Comparison of ENCODE assay signal across 18 mouse cellular contexts in the genomic region with DNA sequence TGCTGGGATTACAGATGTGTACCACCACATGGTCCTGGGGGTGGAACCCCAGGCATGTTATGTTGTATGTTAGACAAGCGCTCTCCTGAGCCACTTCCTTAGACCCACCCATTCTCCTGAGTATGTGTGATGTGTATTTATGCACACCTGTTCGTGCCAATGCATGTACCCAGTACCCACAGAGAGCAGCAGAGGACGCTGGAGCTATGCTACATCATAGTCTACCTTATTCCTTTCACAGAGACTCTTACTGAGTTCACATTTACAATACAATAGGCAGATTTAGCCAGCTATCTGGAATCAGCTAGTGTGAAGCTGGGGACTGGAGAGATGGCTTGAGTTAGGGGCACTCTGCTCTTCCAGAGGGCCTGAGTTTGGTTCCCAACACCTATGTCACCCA. TPM values are rescaled to one million over a fixed set of nuclear protein-coding genes. Genes with fewer than 3 reads are reported as not detected.
DNase-seq lines count a peak whose midpoint lies in the region; ATAC-seq and TF ChIP-seq lines count a peak whose summit lies in the region.
"Had no signal": no experiment of that assay in that cellular context is flagged by ENCODE, and none has a peak within 500 bp of the region (broad histone marks: within the 10 kb centered on the region; RNA-seq: fewer than 3 reads in every experiment).

No protein-coding gene starts in this region.

- H3K4me2 ChIP-seq in intestine, postnatal 0 days (replicated peaks; ENCODE audit: low read depth): no peak overlapping the region
- H3K4me2 ChIP-seq in intestine, embryonic 15.5 days (replicated peaks): no peak overlapping the region
- H3K4me2 ChIP-seq: heart, embryonic 12.5 days; hindbrain, embryonic 15.5 days; liver, embryonic 13.5 days had no signal

- no peak overlapping the region for H3K4me3 ChIP-seq in intestine, postnatal 0 days (ENCODE audit: low read depth, low read length)
- no peak overlapping the region for H3K4me3 ChIP-seq in intestine, embryonic 15.5 days (replicated peaks)
- H3K4me3 ChIP-seq in thymus, adult 2 months (ENCODE audit: control insufficient read depth, insufficient read depth, low read length): no peak overlapping the region
- no peak overlapping the region for H3K4me3 ChIP-seq in cortical plate, adult 2 months (ENCODE audit: insufficient read depth, low read length)
- H3K4me3 ChIP-seq: embryonic facial prominence, embryonic 10.5 days; heart, embryonic 12.5 days; hindbrain, embryonic 15.5 days; liver, embryonic 13.5 days; midbrain, embryonic 10.5 days had no signal

- no peak for ATAC-seq in intestine, postnatal 0 days
- no peak for ATAC-seq in intestine, embryonic 15.5 days
- ATAC-seq: forebrain, embryonic 14.5 days had no signal

- no peak overlapping the region for H3K9ac ChIP-seq in intestine, postnatal 0 days (ENCODE audit: low read depth, low read length)
- no peak overlapping the region for H3K9ac ChIP-seq in intestine, embryonic 15.5 days
- H3K9ac ChIP-seq: heart, embryonic 12.5 days; hindbrain, embryonic 15.5 days; liver, embryonic 13.5 days had no signal

- DNase-seq in thymus, adult 2 months: peak; percentile 10
- DNase-seq in thymus, adult 18-20 months: no peak
- DNase-seq in thymus, postnatal 4 days: peak; percentile 48
- DNase-seq in cerebellum, adult 11 months: no peak
- no peak for DNase-seq in gastrocnemius, postnatal 25 days
- DNase-seq: cerebellum, postnatal 10 days; kidney, adult 9 months; liver, embryonic 13.5 days; lung, postnatal 36 days; right cerebral cortex, postnatal 25 days had no signal

- no peaks in the 10 kb centered on the region for H3K9me3 ChIP-seq in intestine, postnatal 0 days (ENCODE audit: control insufficient read depth)
- no peaks in the 10 kb centered on the region for H3K9me3 ChIP-seq in intestine, embryonic 15.5 days
- H3K9me3 ChIP-seq: embryonic facial prominence, embryonic 10.5 days; heart, embryonic 12.5 days; hindbrain, embryonic 15.5 days; liver, embryonic 13.5 days; midbrain, embryonic 10.5 days had no signal

- no peak overlapping the region for H3K27ac ChIP-seq in intestine, postnatal 0 days (ENCODE audit: low read depth, low read length)
- no peak overlapping the region for H3K27ac ChIP-seq in intestine, embryonic 15.5 days
- H3K27ac ChIP-seq in thymus, adult 2 months (ENCODE audit: control insufficient read depth, insufficient read depth, low read length): no peak overlapping the region
- H3K27ac ChIP-seq in cortical plate, adult 2 months (ENCODE audit: insufficient read depth, low read length): no peak overlapping the region
- H3K27ac ChIP-seq: embryonic facial prominence, embryonic 10.5 days; hindbrain, embryonic 15.5 days; liver, embryonic 13.5 days; midbrain, embryonic 10.5 days had no signal

- H3K36me3 ChIP-seq in intestine, postnatal 0 days (ENCODE audit: control insufficient read depth, insufficient read depth): no peaks in the 10 kb centered on the region
- no peaks in the 10 kb centered on the region for H3K36me3 ChIP-seq in intestine, embryonic 15.5 days
- no peaks in the 10 kb centered on the region for H3K36me3 ChIP-seq in thymus, adult 2 months (ENCODE audit: control insufficient read depth, insufficient read depth, low read length)
- H3K36me3 ChIP-seq: heart, embryonic 12.5 days; hindbrain, embryonic 15.5 days; liver, embryonic 13.5 days had no signal

- TF ChIP-seq CTCF in intestine, postnatal 0 days (IDR thresholded peaks at IDR 0.05; ENCODE audit: low read depth): peak; percentile 39
- no peak for TF ChIP-seq CTCF in thymus, adult 2 months (IDR thresholded peaks at IDR 0.05; ENCODE audit: borderline replicate concordance, control insufficient read depth, extremely low read depth, insufficient read depth, low read length, poor library complexity)
- 0 out of 2 replicates have a peak, but pooled peaks have one; percentile 25 for TF ChIP-seq CTCF in cortical plate, adult 2 months (IDR thresholded peaks at IDR 0.05; ENCODE audit: extremely low read depth, insufficient read depth, low read length)

- H3K27me3 ChIP-seq in intestine, postnatal 0 days (replicated peaks; ENCODE audit: control insufficient read depth, insufficient read depth, low read length): no peaks in the 10 kb centered on the region
- no peaks in the 10 kb centered on the region for H3K27me3 ChIP-seq in intestine, embryonic 15.5 days (replicated peaks)
- no peaks in the 10 kb centered on the region for H3K27me3 ChIP-seq in thymus, adult 2 months (ENCODE audit: control insufficient read depth, insufficient read depth, low read length)
- H3K27me3 ChIP-seq: heart, embryonic 12.5 days; hindbrain, embryonic 15.5 days; liver, embryonic 13.5 days had no signal

- no peak for TF ChIP-seq POLR2A in thymus, adult 2 months (IDR thresholded peaks at IDR 0.05; ENCODE audit: control insufficient read depth, extremely low read depth, insufficient read depth, low read length, poor library complexity)
- no peak for TF ChIP-seq POLR2A in cortical plate, adult 2 months (IDR thresholded peaks at IDR 0.05; ENCODE audit: extremely low read depth, insufficient read depth, low read length)

- WGBS in intestine, postnatal 0 days: 52% methylated on average over 3 of the region's 3 CpGs
- 53% methylated on average over 3 of the region's 3 CpGs for WGBS in intestine, embryonic 15.5 days
- WGBS in thymus, adult 2 months: 30% methylated on average over 3 of the region's 3 CpGs

- peaks cover 4% of the 10 kb centered on the region; the same call in 1 of the 2 replicates for H3K4me1 ChIP-seq in intestine, postnatal 0 days (replicated peaks; ENCODE audit: control insufficient read depth, insufficient read depth, low read length)
- peaks cover 5% of the 10 kb centered on the region for H3K4me1 ChIP-seq in intestine, embryonic 15.5 days (replicated peaks)
- H3K4me1 ChIP-seq in thymus, adult 2 months (replicated peaks; ENCODE audit: control insufficient read depth, insufficient read depth, low read length): peaks cover 21% of the 10 kb centered on the region
- H3K4me1 ChIP-seq in cortical plate, adult 2 months (ENCODE audit: control insufficient read depth, insufficient read depth, low read length): no peaks in the 10 kb centered on the region; the same call in 1 of the 2 replicates

RNA-seq across cellular contexts. Expression of a gene that starts 6.2 kb away (rescaled TPM):
- 43.3 and 53.6 TPM in 2 replicates for polyA plus RNA-seq in intestine, postnatal 0 days (2015; fragmentation: Nextera tagmentation; extraction: Ambion mirVana)
- polyA plus RNA-seq in intestine, embryonic 15.5 days (2015; fragmentation: Nextera tagmentation; extraction: Ambion mirVana): 69.0 and 118 TPM in 2 replicates
- 191 and 206 TPM in 2 replicates for polyA plus RNA-seq in thymus, adult 2 months (2012; rRNA removed)
- 252 and 264 TPM in 2 replicates for polyA plus RNA-seq in cortical plate, adult 2 months (2012; rRNA removed)
- 100 to 1,000 TPM; 113 to 116 TPM for total RNA-seq in gastrocnemius, postnatal 25 days (2021)

RNA-seq across cellular contexts. Expression of a gene that starts 28.8 kb away (rescaled TPM):
- 5.0 TPM in 2 replicates for polyA plus RNA-seq in intestine, postnatal 0 days (2015; fragmentation: Nextera tagmentation; extraction: Ambion mirVana)
- 13.4 and 15.5 TPM in 2 replicates for polyA plus RNA-seq in intestine, embryonic 15.5 days (2015; fragmentation: Nextera tagmentation; extraction: Ambion mirVana)
- 5.7 and 6.4 TPM in 2 replicates for polyA plus RNA-seq in thymus, adult 2 months (2012; rRNA removed)
- polyA plus RNA-seq in cortical plate, adult 2 months (2012; rRNA removed): 13.5 and 13.6 TPM in 2 replicates
- 1 to 10 TPM; 5.2 to 7.4 TPM for total RNA-seq in gastrocnemius, postnatal 25 days (2021)

RNA-seq across cellular contexts. Expression of a gene that starts 28.9 kb away (rescaled TPM):
- 2.5 and 2.6 TPM in 2 replicates for polyA plus RNA-seq in intestine, postnatal 0 days (2015; fragmentation: Nextera tagmentation; extraction: Ambion mirVana)
- polyA plus RNA-seq in intestine, embryonic 15.5 days (2015; fragmentation: Nextera tagmentation; extraction: Ambion mirVana): 8.0 and 10.3 TPM in 2 replicates
- polyA plus RNA-seq in thymus, adult 2 months (2012; rRNA removed): 16.2 and 19.6 TPM in 2 replicates
- polyA plus RNA-seq in cortical plate, adult 2 months (2012; rRNA removed): 21.0 and 22.3 TPM in 2 replicates
- total RNA-seq in gastrocnemius, postnatal 25 days (2021): 1 to 10 TPM; 2.5 to 2.8 TPM

Comparison
In these comparisons a context has a peak if more than half of its experiments do, and no peak if none do; other contexts are left out.
1. DNase-seq: peak in thymus, adult 2 months (single experiment) and thymus, postnatal 4 days (single experiment); none in thymus, adult 18-20 months (0 of 2), cerebellum, adult 11 months (single experiment) and gastrocnemius, postnatal 25 days (single experiment).